Mouse (Mus musculus): ENCODE results near the gene Abca12.

The Abca12 gene

GRCm38 (mm10) chr1:71414810-71415209, at the start of gene Abca12:
TSS of gene Abca12 (minus strand) at chr1:71414910.
- DNase-seq (ENCODE audit: low spot score) = no peak

DNA sequence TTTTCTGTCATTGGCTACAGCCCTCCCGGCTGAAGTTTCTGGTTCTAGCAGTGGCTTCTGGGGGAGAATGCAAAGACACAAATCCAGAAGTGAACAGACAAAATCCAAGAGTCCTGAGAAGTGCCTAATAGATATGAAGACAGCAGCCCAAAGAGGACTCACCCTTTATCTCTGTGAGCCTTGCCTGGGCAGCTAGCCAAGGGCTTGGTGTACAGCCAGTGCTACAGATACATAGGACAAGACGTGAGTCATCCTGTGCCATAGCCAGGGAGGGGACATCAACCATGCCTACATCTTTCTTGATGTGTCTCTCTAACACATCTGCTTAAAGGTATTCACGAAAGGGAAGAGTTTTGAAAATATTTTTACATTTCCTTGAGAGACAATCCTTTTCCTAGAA, 43.3 kb upstream of the Abca12 start:
- no peak for DNase-seq (ENCODE audit: low spot score)

- DNase-seq (ENCODE audit: low spot score) = no peak
Measured at GRCm38 (mm10) chr1:71447424-71447823, 32.7 kb upstream of the Abca12 start.

DNA sequence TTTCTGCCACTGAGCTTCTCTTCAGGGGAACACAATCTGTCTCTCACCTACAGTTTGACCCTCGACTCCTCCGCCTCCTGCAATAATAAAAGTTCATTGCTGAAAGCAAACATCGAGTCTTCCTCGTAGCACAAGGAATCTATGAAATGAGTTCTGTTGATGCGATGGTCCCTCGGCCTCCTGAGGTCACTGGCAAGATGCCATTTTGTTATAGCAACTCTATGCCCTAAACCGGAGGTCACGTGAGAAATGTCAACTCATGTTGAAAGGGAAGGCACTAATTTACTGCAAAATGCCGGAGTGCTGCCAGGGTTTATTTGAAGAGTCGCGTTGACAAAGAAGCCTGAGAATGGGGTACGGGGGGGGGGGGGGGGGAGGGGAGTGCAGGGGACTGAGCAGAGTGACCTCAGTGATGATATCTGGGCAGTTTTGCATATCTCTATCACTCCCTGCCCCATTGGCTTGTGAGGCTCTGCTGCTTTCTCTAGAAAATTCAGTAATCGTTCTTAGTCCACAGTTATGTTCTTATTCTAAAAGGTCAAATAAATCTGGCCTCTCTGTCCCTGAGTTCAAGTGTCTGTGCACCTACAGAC, 7.1 kb upstream of the Abca12 start:
- DNase-seq (ENCODE audit: low spot score) = no peak

DNA sequence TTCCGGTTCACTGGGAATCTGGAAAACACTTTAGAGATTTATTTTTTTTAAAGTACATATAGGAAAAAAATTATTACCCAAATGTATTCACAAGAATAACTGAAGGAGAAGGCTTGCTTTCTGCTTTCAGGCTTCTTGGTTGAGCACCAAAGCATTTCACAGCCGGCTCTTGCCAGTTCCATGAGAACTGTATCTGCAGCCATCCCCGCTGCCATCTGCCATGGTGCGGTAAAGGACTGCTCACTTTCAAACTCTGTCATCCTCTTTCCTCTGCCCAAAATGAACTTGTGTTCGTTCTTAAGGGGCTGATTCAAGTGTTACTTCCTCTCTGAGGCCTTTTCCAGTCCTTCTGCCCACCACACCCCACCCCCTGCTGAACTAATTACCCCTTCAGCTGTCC, 3.8 kb upstream of the Abca12 start:
- DNase-seq (ENCODE audit: low spot score) = no peak

GRCm38 (mm10) chr1:71417951-71418350, 3.2 kb upstream of the Abca12 start:
- DNase-seq (ENCODE audit: low spot score) = no peak

DNA sequence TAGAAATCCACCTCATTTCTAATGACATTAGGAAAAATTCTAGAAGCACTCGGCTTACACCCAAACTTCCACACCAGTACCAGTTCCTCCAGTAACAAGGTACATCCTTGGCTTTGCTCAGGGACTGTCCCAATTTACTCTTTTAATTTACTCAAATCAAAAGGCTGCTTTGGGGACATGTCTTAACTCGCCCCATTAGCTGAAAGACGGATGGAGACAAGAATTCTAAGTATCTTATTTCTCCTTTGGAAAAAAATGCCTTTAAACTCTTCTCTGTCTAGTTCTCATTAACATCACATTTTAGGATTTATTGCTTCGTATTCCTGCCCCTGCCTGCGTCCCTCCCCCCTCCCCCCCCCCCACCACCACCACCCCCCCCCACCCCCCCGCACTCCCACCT, 626 bp downstream of the Abca12 start:
- DNase-seq (ENCODE audit: low spot score) = no peak

DNA sequence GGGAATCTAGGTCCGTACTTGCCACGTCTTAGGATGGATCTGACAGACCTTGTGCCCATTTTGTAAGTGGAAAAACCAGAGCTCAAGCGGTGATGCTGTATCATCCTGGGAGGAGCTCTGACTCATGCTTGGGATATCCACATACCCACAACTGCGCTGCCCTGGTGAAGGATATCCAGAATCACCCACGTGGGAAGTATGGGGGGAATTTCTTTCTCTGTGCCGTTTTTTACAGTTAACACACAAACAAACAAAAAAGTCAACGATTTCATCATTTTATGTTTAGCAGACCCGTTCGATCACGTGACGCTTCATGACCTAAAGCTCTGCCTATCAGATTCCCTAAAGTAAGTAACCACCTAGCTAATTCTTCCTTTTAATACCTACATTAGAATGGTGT, 1.6 kb downstream of the Abca12 start:
- no peak for DNase-seq (ENCODE audit: low spot score)

DNA sequence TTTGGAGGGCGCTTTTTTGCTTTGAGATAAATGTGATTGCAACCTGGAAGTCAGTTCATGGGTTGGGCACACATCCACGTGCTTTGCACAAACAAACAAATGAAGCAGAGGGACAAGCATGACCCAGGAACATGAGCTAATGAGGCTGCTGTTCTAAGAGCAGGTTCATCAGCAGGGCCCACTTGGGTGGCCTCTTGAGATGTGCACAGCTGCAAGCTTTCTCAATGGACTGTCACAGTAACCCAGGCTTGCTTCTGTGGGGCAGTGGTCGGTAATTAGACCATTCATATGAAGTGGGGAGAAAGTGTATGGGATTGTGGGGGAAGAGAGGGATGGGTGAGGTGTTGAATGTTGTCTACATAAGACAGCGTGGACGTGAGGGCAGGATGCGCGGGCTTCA, 7.0 kb downstream of the Abca12 start:
- DNase-seq (ENCODE audit: low spot score) = no peak

GRCm38 (mm10) chr1:71397635-71398034, 17.1 kb downstream of the Abca12 start:
- DNase-seq (ENCODE audit: low spot score) = peak; percentile 28

GRCm38 (mm10) chr1:71396105-71396504, 18.6 kb downstream of the Abca12 start:
- DNase-seq (ENCODE audit: low spot score) = no peak

- no peak for DNase-seq (ENCODE audit: low spot score)
Measured at GRCm38 (mm10) chr1:71394177-71394576, 20.5 kb downstream of the Abca12 start.

- no peak for DNase-seq (ENCODE audit: low spot score)
Measured at GRCm38 (mm10) chr1:71393489-71393888, 21.2 kb downstream of the Abca12 start.

DNA sequence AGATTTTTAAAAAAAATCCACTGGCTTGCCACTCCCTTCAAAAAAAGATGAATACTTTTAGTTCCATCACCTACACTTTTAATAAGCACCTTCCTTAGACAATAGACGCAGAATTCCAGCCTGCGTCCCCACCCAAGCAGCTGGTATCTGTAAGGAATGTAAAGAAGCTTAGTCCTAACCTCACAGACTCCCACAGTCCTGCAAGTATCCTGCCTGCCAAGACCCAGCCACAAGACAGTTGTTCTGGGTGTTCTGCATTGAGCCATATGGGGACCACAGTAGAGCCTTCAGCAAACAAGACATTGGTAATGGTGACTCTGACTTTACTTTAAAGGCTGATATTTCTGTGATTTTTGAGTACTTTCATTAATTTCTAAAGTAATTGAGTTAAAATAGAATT, 22.2 kb downstream of the Abca12 start:
- DNase-seq (ENCODE audit: low spot score) = no peak

- peak; percentile 55 for DNase-seq (ENCODE audit: low spot score)
Measured at GRCm38 (mm10) chr1:71386593-71386992, 28.1 kb downstream of the Abca12 start.

- peak; percentile 5 for DNase-seq (ENCODE audit: low spot score)
Measured at GRCm38 (mm10) chr1:71384098-71384497, 30.6 kb downstream of the Abca12 start.

GRCm38 (mm10) chr1:71373090-71373489, 41.6 kb downstream of the Abca12 start:
- no peak for DNase-seq (ENCODE audit: low spot score)

DNA sequence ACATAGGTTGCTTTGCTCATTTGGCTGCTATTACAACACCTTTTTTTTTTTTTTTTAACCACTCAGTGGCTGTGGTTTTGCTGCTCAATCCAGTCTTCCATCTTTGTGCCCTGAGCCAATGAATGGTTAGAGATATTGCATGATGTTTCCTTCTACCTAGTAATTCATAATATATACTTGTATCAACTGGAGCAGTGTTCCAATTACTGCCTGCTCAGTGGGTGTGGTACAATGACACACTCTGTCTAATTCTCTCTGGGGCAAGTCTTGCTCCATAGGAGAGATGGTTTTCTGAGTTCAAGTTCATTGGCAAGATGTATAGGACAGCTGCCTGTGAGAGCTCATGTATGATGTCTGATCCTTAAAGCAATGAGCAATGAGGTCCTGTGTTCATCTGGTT, 44.4 kb downstream of the Abca12 start:
- no peak for DNase-seq (ENCODE audit: low spot score)

GRCm38 (mm10) chr1:71367770-71368169, 46.9 kb downstream of the Abca12 start:
- no peak for DNase-seq (ENCODE audit: low spot score)

- no peak for DNase-seq (ENCODE audit: low spot score)
Measured at GRCm38 (mm10) chr1:71342861-71343554, 71.7 kb downstream of the Abca12 start.

DNA sequence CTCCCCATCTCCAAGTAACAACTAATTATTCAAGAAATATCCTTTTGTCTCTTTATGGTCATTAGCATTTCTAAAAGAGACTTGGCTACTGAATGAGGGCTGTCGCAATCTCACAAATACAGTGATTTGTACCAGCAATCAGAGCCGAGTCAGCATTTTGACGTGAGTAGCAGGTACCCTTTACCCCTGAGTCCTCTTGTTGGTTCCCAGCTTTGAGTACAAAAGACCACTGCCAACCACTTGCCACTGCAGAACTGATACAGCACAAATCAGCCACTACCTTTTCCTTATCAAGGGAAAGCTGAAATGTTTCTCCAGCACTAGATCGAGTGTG, 72.5 kb downstream of the Abca12 start:
- no peak for DNase-seq (ENCODE audit: low spot score)

- no peak for DNase-seq (ENCODE audit: low spot score)
Measured at GRCm38 (mm10) chr1:71341370-71342260, 73.1 kb downstream of the Abca12 start.
